Mouse (Mus musculus) ES-E14 (cell line): ENCODE measurements around the gene Adgrl3.

Experiments
- HCFC1 ChIP-seq: IDR thresholded peaks from 2 replicates; pipeline ENCODE4 v1.6.1; 2012; ENCODE audit warnings: low read length, inconsistent platforms, borderline replicate concordance; ENCODE audit not compliant: insufficient read depth
- MAFK ChIP-seq: IDR thresholded peaks from 2 replicates; pipeline ENCODE4 v1.6.1; 2014; ENCODE audit warnings: mild to moderate bottlenecking, low read depth, low read length, inconsistent platforms; ENCODE audit not compliant: insufficient read depth
- ZC3H11A ChIP-seq: IDR thresholded peaks from 2 replicates; pipeline ENCODE4 v1.6.1; 2012; ENCODE audit warnings: low read depth, mild to moderate bottlenecking, inconsistent platforms, low read length, borderline replicate concordance
- ZNF384 ChIP-seq: IDR thresholded peaks from 2 replicates; pipeline ENCODE4 v1.6.1; 2012; ENCODE audit warnings: low read depth, low read length, inconsistent platforms

- TF ChIP-seq ZNF384 = no peak
- TF ChIP-seq MAFK = no peak
- TF ChIP-seq HCFC1 = no peak
- TF ChIP-seq ZC3H11A = no peak
Measured at GRCm38 (mm10) chr5:81329571-81329971, 309.6 kb downstream of the Adgrl3 start.
